Mouse (Mus musculus) cerebellum, adult 8-10 months (tissue): ENCODE results near the gene Map4k5.

Experiments used
- DNase-seq: peaks from one replicate; pipeline ENCODE4 v3.0.0; 2022

Gene Map4k5

DNA sequence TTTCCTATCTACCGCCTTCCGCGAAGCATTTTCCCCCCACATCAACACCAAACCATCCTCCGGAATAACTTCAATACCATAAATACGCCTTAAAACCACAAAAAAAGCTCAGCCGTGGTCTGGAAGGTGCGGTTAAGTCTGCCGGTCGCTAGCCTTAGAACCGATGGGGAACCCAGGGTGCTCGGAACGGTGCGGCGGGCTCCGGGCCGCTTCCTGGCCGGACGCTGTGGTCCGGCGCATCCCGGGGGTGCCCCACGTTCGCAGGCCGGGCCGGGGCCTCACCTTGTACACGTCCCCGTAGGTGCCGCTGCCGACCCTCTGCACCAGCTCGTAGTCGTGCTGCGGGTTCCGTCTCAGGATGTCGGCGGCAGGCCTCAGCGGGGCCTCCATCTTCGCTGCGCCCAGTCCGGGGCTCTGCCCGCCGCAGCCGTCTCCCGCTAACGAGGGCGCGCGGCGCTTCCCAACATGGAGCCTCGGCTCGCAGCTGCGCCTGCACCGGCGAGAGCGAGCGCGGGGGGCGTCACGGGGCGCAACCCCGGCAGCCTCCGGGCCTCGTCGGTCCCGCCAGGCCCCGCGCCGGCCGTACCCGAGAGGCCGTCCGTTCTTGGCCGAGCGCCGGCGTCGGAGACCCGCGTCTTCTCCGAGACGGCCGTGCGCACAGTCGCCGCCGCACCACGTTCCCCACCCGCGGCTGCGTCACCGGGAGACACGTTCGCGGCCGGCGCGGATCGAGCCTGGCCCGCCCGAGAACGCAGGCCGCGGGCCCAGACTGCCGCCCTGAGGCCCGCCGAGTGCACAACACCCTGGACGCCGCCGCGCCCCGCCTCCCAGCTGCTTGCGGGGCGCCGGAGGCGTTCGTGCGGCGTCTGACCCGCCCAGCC lies at the start of gene Map4k5, which contains the start of gene Atl1:
Gene Map4k5 (minus strand): TSS at position 830 of the 881 bp plus-strand sequence.
Gene Atl1 (plus strand): TSS at position 244 of the 881 bp plus-strand sequence.
- DNase-seq, result peak; percentile 85

- DNase-seq, result no peak
These were observed 48.8 kb upstream of the Map4k5 start for GRCm38 (mm10) chr12:69941655-69942329.

DNA sequence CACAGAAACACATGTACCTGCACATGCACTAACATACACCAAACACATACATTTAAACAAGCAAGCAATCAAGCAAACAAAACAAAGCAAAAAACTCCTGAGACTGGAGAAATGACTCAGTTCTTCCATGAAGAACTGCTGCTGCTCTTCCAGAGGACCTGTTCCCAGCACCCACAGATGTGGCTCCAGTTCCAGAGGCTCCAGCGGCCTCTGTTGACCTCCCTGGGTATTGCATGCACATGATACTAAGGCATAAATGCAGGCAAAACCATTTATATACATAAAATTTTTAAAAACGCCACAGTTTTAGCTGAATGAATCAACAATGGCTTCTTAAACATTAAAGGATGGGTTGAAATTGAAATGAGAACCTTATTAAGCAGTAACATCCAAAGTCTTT lies 46.3 kb upstream of the Map4k5 start:
- no peak for DNase-seq

- DNase-seq, result no peak
These were observed 44.7 kb upstream of the Map4k5 start for GRCm38 (mm10) chr12:69937731-69938130.

DNA sequence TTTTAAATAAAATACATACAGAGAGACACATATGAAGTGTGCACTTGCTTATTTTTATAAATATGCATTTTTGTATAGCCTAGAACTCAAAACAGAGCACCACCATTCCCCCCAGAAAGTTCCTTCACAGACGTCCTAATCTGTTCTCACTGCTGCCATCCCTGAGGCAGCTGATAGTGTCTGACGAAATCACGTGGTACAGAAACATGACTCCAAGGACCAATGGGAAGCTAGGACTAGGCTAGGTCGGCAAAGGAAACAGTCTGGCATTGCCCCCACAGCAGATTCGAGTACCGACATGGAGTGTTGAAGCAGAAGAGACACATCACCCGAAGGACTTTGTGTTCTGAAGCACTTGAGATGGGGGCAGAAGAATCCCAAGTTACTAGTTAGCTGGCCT lies 33.7 kb upstream of the Map4k5 start:
- no peak for DNase-seq

DNA sequence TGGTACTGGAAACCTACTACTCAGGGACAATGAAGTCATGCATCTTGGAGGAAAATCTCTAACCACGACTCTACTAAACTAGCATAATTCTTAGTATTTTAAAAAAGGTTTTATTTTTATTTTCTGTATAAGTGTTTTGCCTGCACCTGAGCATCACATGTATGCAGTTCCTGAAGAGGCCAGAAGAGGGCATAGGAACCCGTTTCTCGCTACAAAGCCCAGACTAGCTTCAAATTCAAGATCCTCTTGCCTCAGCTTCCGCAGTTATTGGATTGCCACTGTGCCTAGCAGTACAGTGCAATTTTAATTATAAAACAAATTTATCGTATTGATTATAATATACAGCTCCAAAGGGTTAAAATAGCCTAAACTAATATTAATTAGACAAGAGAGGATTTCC lies 31.0 kb upstream of the Map4k5 start:
- DNase-seq, result peak; percentile 23

GRCm38 (mm10) chr12:69923603-69924002 lies 30.6 kb upstream of the Map4k5 start:
- no peak for DNase-seq

- no peak for DNase-seq
These were observed 30.1 kb upstream of the Map4k5 start for GRCm38 (mm10) chr12:69923128-69923527.

- DNase-seq, result no peak
These were observed 29.1 kb upstream of the Map4k5 start for GRCm38 (mm10) chr12:69922099-69922498.

DNA sequence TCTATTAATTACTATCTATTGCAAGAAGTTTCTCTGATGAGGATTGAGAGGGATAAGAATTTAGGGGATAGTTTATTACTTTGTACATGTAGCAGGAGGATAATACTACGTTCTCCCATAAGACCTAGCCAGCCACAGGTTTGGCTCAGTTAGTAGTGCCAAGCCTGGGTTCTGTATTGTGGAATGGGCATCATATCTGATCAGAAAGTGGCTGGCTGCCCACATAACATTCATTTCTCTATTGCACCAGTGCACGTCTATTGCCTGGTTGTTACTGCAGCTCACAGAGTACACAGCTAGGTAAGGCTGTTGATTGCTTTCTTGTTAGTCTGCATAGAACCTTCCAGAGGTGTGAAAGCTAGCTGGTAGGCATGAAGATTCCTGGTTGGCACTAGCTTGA lies 24.9 kb upstream of the Map4k5 start:
- DNase-seq, result no peak

GRCm38 (mm10) chr12:69912737-69913136 lies 19.7 kb upstream of the Map4k5 start:
- DNase-seq, result no peak

DNA sequence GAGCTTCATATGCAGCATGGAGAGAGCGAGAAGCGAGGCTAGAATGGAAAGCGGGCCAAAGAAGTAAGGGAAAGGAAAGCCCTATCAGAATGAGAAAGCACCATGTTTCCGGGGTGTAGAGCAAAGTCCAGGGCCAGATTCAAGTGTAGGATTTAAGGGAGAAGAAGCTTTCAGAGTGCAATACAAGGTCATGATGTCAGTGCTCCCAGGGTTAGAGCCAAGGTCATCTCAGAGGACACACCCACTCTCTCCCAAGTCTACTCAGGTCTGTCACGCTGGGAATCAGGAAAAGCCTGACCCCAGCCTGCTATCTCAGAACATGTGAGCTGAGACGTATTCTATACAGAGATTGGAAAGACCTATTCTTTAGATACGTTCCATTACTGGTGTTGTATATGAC lies 18.9 kb upstream of the Map4k5 start:
- no peak for DNase-seq

- DNase-seq, result peak; percentile 73
These were observed 15.5 kb upstream of the Map4k5 start for GRCm38 (mm10) chr12:69908511-69908900.

DNA sequence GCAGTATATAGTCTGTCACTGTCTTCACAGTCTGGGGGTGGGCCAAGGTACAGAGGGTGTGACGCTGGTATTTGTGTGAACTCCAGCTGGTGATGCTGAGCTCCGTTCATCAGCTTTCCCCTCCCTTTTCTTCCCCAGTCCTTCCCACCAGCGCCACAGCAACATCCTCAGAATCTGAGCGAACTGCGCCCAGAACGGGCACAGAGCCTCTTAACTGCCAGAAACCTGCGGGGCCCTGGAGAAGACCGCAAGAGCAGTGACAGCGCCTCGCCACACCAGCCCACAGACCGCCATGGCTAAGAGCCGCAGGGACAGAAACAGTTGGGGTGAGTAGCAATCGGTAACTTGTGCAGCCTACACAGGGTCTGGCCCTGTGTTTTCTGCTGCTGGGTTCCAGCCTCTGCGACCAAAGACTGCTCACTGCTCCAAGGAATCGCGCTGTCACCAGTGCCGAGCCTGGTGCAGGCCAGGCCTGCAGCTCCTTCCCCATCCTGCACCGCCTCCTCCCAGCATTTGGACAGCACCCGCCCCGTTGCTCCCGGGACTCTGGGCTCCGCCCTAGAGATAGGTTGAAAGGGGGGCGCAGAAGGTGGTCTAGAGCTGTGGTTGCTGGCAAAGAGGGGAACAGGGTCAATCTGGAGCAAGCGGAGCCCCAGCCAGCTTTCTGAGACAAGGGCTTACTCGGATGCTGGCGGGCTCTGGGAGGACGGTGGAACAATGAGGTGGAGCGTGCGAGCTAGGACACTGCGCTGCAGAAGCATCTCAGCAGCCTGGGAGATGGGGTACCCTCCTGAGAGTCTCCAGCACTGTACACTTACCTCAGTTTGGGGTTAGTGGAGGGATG lies 14.9 kb upstream of the Map4k5 start:
- DNase-seq, result peak; percentile 75

DNA sequence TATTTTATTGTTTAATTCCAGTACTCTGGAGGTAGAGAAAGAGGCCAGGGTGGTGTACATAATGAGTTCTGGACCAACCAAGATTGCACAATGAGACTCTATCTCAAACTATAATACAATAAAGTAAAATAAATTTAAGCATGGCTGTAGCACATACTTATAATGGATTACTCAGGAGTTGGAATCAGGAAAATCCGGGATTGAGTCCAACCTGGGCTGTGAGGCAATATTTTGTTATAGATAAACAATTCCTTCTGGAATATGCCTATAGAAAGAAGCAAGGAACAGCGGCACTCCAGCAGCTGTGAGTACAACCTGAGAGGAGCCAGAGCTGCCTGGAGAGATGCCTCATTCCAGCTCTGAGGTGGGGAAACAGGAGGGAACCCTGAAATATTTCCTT lies 12.0 kb upstream of the Map4k5 start:
- no peak for DNase-seq

- no peak for DNase-seq
These were observed 5.1 kb upstream of the Map4k5 start for GRCm38 (mm10) chr12:69898119-69898518.

DNA sequence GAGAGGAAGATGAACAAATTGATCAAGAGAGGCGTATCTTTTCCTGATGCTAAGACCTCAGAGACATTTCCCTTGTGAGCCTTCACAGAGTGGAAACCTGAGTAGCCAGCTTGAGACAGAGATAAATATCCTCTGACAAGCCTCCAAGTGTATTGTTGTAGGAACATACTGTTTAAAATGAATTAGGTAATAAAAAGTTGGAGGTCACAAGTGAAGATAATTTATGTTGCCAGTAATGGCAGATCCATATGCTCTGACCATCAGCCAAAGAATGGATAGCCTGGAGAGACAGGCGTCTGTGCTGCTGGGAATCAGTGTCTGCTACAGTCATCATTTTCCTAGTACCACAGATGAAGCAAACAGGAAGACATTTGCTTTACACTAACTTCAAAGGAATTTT lies 2.0 kb upstream of the Map4k5 start:
- no peak for DNase-seq

- no peak for DNase-seq
These were observed 927 bp upstream of the Map4k5 start for GRCm38 (mm10) chr12:69893927-69894326.

DNA sequence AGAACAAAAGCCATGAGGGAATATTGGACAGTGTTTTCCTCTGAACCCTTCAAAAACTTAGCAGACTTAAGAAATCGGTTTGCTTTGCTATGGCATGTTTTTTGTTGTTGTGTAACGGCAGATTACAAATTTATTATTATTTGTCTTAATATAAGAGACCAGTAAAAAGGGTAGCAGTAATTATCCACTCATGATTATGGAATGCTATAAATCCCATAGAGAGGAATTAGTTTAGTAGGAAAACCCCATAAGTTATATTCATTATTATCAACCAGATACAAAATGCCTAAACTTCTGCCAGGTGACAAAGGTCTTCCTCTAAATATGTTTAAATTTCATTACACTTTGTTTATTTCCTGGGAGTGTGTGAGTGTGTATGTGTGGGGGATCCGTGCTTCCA lies 1.3 kb downstream of the Map4k5 start:
- no peak for DNase-seq

- no peak for DNase-seq
These were observed 2.5 kb downstream of the Map4k5 start for GRCm38 (mm10) chr12:69890476-69890875.

GRCm38 (mm10) chr12:69890051-69890450 lies 2.9 kb downstream of the Map4k5 start:
- no peak for DNase-seq

DNA sequence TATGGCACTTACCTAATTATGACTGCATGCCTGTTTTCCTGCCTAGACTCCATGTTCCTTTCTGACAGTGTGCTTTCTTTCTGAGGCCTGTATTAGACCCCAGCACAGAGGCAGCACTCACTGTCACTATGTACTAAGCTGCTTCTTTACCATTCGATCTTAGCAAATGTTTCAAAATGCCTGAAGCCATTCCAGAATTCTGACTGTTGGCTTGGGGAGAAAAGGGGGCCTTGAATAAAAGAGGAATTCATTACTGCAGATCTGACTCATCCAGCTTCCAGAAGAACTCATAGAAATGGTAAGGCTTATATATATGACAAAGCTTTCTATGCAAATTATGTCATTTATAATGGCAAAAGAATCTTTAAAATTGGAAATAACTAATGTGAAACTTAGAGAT lies 4.7 kb downstream of the Map4k5 start:
- no peak for DNase-seq

DNA sequence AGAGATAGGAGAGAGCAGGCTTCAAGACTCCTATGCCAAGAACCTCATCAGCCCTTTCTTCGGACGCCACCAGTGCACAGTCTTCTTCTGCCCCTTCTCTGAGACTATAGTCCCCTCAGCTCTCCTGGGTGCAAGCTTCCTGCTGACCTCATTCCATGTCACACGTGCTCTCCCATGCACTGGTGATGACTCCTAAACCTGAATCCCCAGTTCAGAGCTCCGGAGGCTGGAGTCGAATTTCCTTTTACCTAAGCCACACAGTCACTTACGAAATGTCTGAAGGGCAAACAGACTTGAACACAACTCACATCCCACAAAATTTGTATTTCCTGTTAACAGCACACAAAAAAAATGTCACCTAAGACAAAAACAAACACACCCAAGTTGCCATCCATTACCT lies 5.2 kb downstream of the Map4k5 start:
- no peak for DNase-seq
